Mouse (Mus musculus): ENCODE results near the gene Cep290. TPM values are rescaled to one million over a fixed set of nuclear protein-coding genes. Genes with fewer than 3 reads are reported as not detected.
"Not testable (repeated sequence)": the region's sequence is repeated elsewhere in the genome, so short reads cannot be mapped to it uniquely, and the experiment has no call there.

Cep290 gene
- polyA plus RNA-seq, 1 experiment from 2014 or later, result 8.1 TPM

GRCm38 (mm10) chr10:100556566-100557175 lies 69.3 kb downstream of the Cep290 start:
- Histone ChIP-seq H3K4me2 (replicated peaks) (no peak overlapping the region), H3K36me3 (peaks cover 4% of the 10 kb centered on the region; the same call in 1 of the 2 replicates), H3K4me1 (no peaks in the 10 kb centered on the region), H3K4me3 (no peak overlapping the region), H3K27me3 (no peaks in the 10 kb centered on the region), H3K9ac (no peak overlapping the region), H3K9me3 (replicated peaks) (no peaks in the 10 kb centered on the region), H3K27ac (no peak overlapping the region)
- WGBS, result 79% methylated on average over 3 of the region's 3 CpGs
- no peak for ATAC-seq (ENCODE audit: low FRiP score)

GRCm38 (mm10) chr10:100560194-100560883 lies 73.0 kb downstream of the Cep290 start:
- not testable (repeated sequence) for H3K4me1 ChIP-seq; H3K4me3 ChIP-seq; H3K9ac ChIP-seq; H3K9me3 ChIP-seq (replicated peaks); H3K4me2 ChIP-seq (replicated peaks); ATAC-seq (ENCODE audit: low FRiP score); H3K27ac ChIP-seq; H3K27me3 ChIP-seq
- 92% methylated on average over 3 of the region's 3 CpGs for WGBS
- peaks cover 18% of the 10 kb centered on the region for H3K36me3 ChIP-seq

GRCm38 (mm10) chr10:100564112-100564511 lies 76.8 kb downstream of the Cep290 start:
- no peak for ATAC-seq (ENCODE audit: low FRiP score)
- Histone ChIP-seq H3K36me3 (peaks cover 30% of the 10 kb centered on the region), H3K4me1 (no peaks in the 10 kb centered on the region), H3K4me2 (replicated peaks) (no peak overlapping the region), H3K9me3 (replicated peaks) (no peaks in the 10 kb centered on the region), H3K9ac (no peak overlapping the region), H3K27me3 (no peaks in the 10 kb centered on the region), H3K4me3 (no peak overlapping the region), H3K27ac (no peak overlapping the region)
- 86% methylated on average over 3 of the region's 3 CpGs for WGBS

GRCm38 (mm10) chr10:100571707-100572106 lies 84.3 kb downstream of the Cep290 start:
- 97% methylated on average over 3 of the region's 3 CpGs for WGBS
- Histone ChIP-seq H3K9me3 (replicated peaks) (no peaks in the 10 kb centered on the region), H3K9ac (no peak overlapping the region), H3K27ac (no peak overlapping the region), H3K4me2 (replicated peaks) (no peak overlapping the region), H3K4me1 (no peaks in the 10 kb centered on the region), H3K27me3 (no peaks in the 10 kb centered on the region), H3K36me3 (peaks cover 37% of the 10 kb centered on the region), H3K4me3 (no peak overlapping the region)
- no peak for ATAC-seq (ENCODE audit: low FRiP score)

- Histone ChIP-seq H3K4me1 (no peaks in the 10 kb centered on the region), H3K9ac (no peak overlapping the region), H3K36me3 (peaks cover 37% of the 10 kb centered on the region), H3K4me3 (no peak overlapping the region), H3K27ac (no peak overlapping the region), H3K4me2 (replicated peaks) (no peak overlapping the region), H3K9me3 (replicated peaks) (no peaks in the 10 kb centered on the region), H3K27me3 (no peaks in the 10 kb centered on the region)
- WGBS, result 94% methylated on average over 7 of the region's 7 CpGs
- ATAC-seq (ENCODE audit: low FRiP score), result no peak
These were observed 87.3 kb downstream of the Cep290 start for GRCm38 (mm10) chr10:100574505-100575149.

- no peaks in the 10 kb centered on the region for H3K4me1 ChIP-seq
- ATAC-seq (ENCODE audit: low FRiP score), result no peak
- 93% methylated on average over 7 of the region's 7 CpGs for WGBS
- no peak overlapping the region for H3K9ac ChIP-seq
- no peaks in the 10 kb centered on the region for H3K9me3 ChIP-seq (replicated peaks)
- H3K36me3 ChIP-seq, result peaks cover 37% of the 10 kb centered on the region
- H3K27me3 ChIP-seq, result no peaks in the 10 kb centered on the region
- H3K4me2 ChIP-seq (replicated peaks), result no peak overlapping the region
- no peak overlapping the region for H3K4me3 ChIP-seq
- H3K27ac ChIP-seq, result no peak overlapping the region
These were observed 87.9 kb downstream of the Cep290 start for GRCm38 (mm10) chr10:100575294-100575693.

- Histone ChIP-seq H3K27me3 (no peaks in the 10 kb centered on the region), H3K4me3 (no peak overlapping the region), H3K36me3 (peaks cover 6% of the 10 kb centered on the region; the same call in 1 of the 2 replicates), H3K27ac (no peak overlapping the region), H3K4me1 (peaks cover 3% of the 10 kb centered on the region; the same call in 1 of the 2 replicates), H3K9ac (no peak overlapping the region), H3K4me2 (replicated peaks) (no peak overlapping the region), H3K9me3 (replicated peaks) (no peaks in the 10 kb centered on the region)
- 93% methylated on average over 3 of the region's 3 CpGs for WGBS
- ATAC-seq (ENCODE audit: low FRiP score), result no peak
These were observed 96.8 kb downstream of the Cep290 start for GRCm38 (mm10) chr10:100584178-100584577.

GRCm38 (mm10) chr10:100588524-100588923 lies 101.2 kb downstream of the Cep290 start:
- H3K36me3 ChIP-seq, result peaks cover 6% of the 10 kb centered on the region; the same call in 1 of the 2 replicates
- peak overlapping the region; percentile 71 for H3K9ac ChIP-seq
- no peak for ATAC-seq (ENCODE audit: low FRiP score)
- H3K4me1 ChIP-seq, result peaks cover 3% of the 10 kb centered on the region; the same call in 1 of the 2 replicates
- no peak overlapping the region for H3K27ac ChIP-seq
- no peaks in the 10 kb centered on the region for H3K9me3 ChIP-seq (replicated peaks)
- no peaks in the 10 kb centered on the region for H3K27me3 ChIP-seq
- 52% methylated on average over 7 of the region's 7 CpGs for WGBS
- H3K4me3 ChIP-seq, result peak overlapping the region; percentile 75
- peak overlapping the region; percentile 70 for H3K4me2 ChIP-seq (replicated peaks)

GRCm38 (mm10) chr10:100588932-100589388 lies 101.6 kb downstream of the Cep290 start:
- WGBS, result under 1% methylated on average over 31 of the region's 31 CpGs
- no peaks in the 10 kb centered on the region for H3K9me3 ChIP-seq (replicated peaks)
- H3K4me3 ChIP-seq, result peak overlapping the region; percentile 75
- H3K27me3 ChIP-seq, result no peaks in the 10 kb centered on the region
- H3K4me1 ChIP-seq, result peaks cover 3% of the 10 kb centered on the region; the same call in 1 of the 2 replicates
- H3K4me2 ChIP-seq (replicated peaks), result peak overlapping the region; percentile 70
- ATAC-seq (ENCODE audit: low FRiP score), result peak; percentile 99
- H3K36me3 ChIP-seq, result peaks cover 5% of the 10 kb centered on the region; the same call in 1 of the 2 replicates
- H3K9ac ChIP-seq, result peak overlapping the region; percentile 71
- H3K27ac ChIP-seq, result peak overlapping the region; percentile 79

- Histone ChIP-seq H3K27ac (no peak within 1 kb of the TSS), H3K4me2 (replicated peaks) (peak within 1 kb of the TSS; percentile 70), H3K9ac (no peak within 1 kb of the TSS), H3K4me3 (peak within 1 kb of the TSS; percentile 75), H3K4me1 (peaks cover 3% of the 10 kb centered on the region; the same call in 1 of the 2 replicates), H3K27me3 (no peaks in the 10 kb centered on the region), H3K36me3 (no peaks in the 10 kb centered on the region), H3K9me3 (replicated peaks) (no peaks in the 10 kb centered on the region)
- WGBS, result 77% methylated on average over 1 of the region's 1 CpGs
- no peak for ATAC-seq (ENCODE audit: low FRiP score)
These were observed 103.0 kb downstream of the Cep290 start, which contains the start of the genes 4930430F08Rik and 1700017N19Rik for GRCm38 (mm10) chr10:100590323-100590722. 4930430F08Rik (minus strand) TSS chr10:100590423. 1700017N19Rik (plus strand) TSS chr10:100590484.

GRCm38 (mm10) chr10:100598339-100598738 lies 111.0 kb downstream of the Cep290 start:
- no peaks in the 10 kb centered on the region for H3K36me3 ChIP-seq
- no peak overlapping the region for H3K9ac ChIP-seq

GRCm38 (mm10) chr10:100603511-100603910 lies 116.2 kb downstream of the Cep290 start:
- H3K4me3 ChIP-seq, result no peak overlapping the region
- H3K9me3 ChIP-seq (replicated peaks), result no peaks in the 10 kb centered on the region
- no peaks in the 10 kb centered on the region for H3K4me1 ChIP-seq
- H3K4me2 ChIP-seq (replicated peaks), result no peak overlapping the region
- H3K36me3 ChIP-seq, result no peaks in the 10 kb centered on the region
- H3K27ac ChIP-seq, result no peak overlapping the region
- WGBS, result 81% methylated on average over 9 of the region's 9 CpGs
- no peak overlapping the region for H3K9ac ChIP-seq
- no peaks in the 10 kb centered on the region for H3K27me3 ChIP-seq
- ATAC-seq (ENCODE audit: low FRiP score), result no peak

More at GRCm38 (mm10) chr10:100598339-100598738, 111.0 kb downstream of the Cep290 start:
- Histone ChIP-seq H3K27ac (no peak overlapping the region), H3K9me3 (replicated peaks) (no peaks in the 10 kb centered on the region), H3K4me2 (replicated peaks) (no peak overlapping the region), H3K4me1 (no peaks in the 10 kb centered on the region), H3K4me3 (no peak overlapping the region), H3K27me3 (no peaks in the 10 kb centered on the region)
- no peak for ATAC-seq (ENCODE audit: low FRiP score)
- 92% methylated on average over 3 of the region's 3 CpGs for WGBS

All from hindbrain, embryonic 12.5 days (tissue).